Mouse (Mus musculus): ENCODE results near the gene Pdgfb. TPM values are rescaled to one million over a fixed set of nuclear protein-coding genes. Genes with fewer than 3 reads are reported as not detected.

Gene Pdgfb
- total RNA-seq, 1 experiment = 9.5 TPM

- DNase-seq (ENCODE audit: low read depth, low spot score) = no peak
- Histone ChIP-seq H3K27ac (ENCODE audit: insufficient read depth, low read depth, low read length, poor library complexity, severe bottlenecking) (no peak overlapping the region), H3K4me1 (ENCODE audit: control insufficient read depth in 2 of 2, insufficient read depth in 2 of 2, low read length in 2 of 2, poor library complexity in 1 of 2) (peaks cover 2 to 16% of the 10 kb centered on the region in 2 experiments; a peak in 2 of 4 replicates), H3K4me3 (ENCODE audit: insufficient read depth in 1 of 2, low read depth in 1 of 2, low read length in 2 of 2, poor library complexity in 1 of 2, severe bottlenecking in 1 of 2) (no peak overlapping the region), H3K9me3 (ENCODE audit: control insufficient read depth, insufficient read depth, low read depth, low read length) (no peaks in the 10 kb centered on the region), H3K9ac (ENCODE audit: insufficient read depth, low read depth, low read length, poor library complexity, severe bottlenecking) (no peak overlapping the region), H3K36me3 (ENCODE audit: control insufficient read depth, insufficient read depth, low read length, poor library complexity, severe bottlenecking) (no peaks in the 10 kb centered on the region)
- in situ Hi-C loops (cut with MboI; ENCODE audit: low sequenced_read_pairs in 2 of 2, unreplicated experiment in 2 of 2) = loop anchor here in 1 of 2 experiments (10.0 to 25.0 kb wide), 2 partner anchors 116 to 298 kb away; no protein-coding TSS in a partner anchor
- TF ChIP-seq ZNF384 (IDR thresholded peaks at IDR 0.05; ENCODE audit: low read depth, low read length) = no peak
- no peak for TF ChIP-seq MAFK (IDR thresholded peaks at IDR 0.05; ENCODE audit: insufficient read depth, low read depth, low read length)
- TF ChIP-seq CHD2 (IDR thresholded peaks at IDR 0.05; ENCODE audit: low read depth, low read length) = no peak
- no peak for TF ChIP-seq HCFC1 (IDR thresholded peaks at IDR 0.05; ENCODE audit: borderline replicate concordance, insufficient read depth, low read length)
- no peak for TF ChIP-seq ZC3H11A (IDR thresholded peaks at IDR 0.05; ENCODE audit: borderline replicate concordance, low read depth, low read length)
Measured at GRCm38 (mm10) chr15:80060356-80061070, 45.7 kb upstream of the Pdgfb start.

- Histone ChIP-seq H3K9me3 (ENCODE audit: control insufficient read depth, insufficient read depth, low read depth, low read length) (no peaks in the 10 kb centered on the region), H3K4me3 (ENCODE audit: insufficient read depth in 1 of 2, low read depth in 1 of 2, low read length in 2 of 2, poor library complexity in 1 of 2, severe bottlenecking in 1 of 2) (no peak overlapping the region), H3K27ac (ENCODE audit: insufficient read depth, low read depth, low read length, poor library complexity, severe bottlenecking) (no peak overlapping the region), H3K4me1 (ENCODE audit: control insufficient read depth in 2 of 2, insufficient read depth in 2 of 2, low read length in 2 of 2, poor library complexity in 1 of 2) (peaks cover 0 to 14% of the 10 kb centered on the region in 2 experiments; a peak in 2 of 4 replicates), H3K36me3 (ENCODE audit: control insufficient read depth, insufficient read depth, low read length, poor library complexity, severe bottlenecking) (no peaks in the 10 kb centered on the region), H3K9ac (ENCODE audit: insufficient read depth, low read depth, low read length, poor library complexity, severe bottlenecking) (no peak overlapping the region)
- TF ChIP-seq ZNF384 (IDR thresholded peaks at IDR 0.05; ENCODE audit: low read depth, low read length) (no peak), CHD2 (IDR thresholded peaks at IDR 0.05; ENCODE audit: low read depth, low read length) (no peak), MAFK (IDR thresholded peaks at IDR 0.05; ENCODE audit: insufficient read depth, low read depth, low read length) (no peak)
- in situ Hi-C loops (cut with MboI; ENCODE audit: low sequenced_read_pairs in 2 of 2, unreplicated experiment in 2 of 2) = loop anchor here in 1 of 2 experiments (10.0 to 25.0 kb wide), 2 partner anchors 115 to 297 kb away; no protein-coding TSS in a partner anchor
- DNase-seq (ENCODE audit: low read depth, low spot score) = no peak
Measured at GRCm38 (mm10) chr15:80059606-80060005, 44.8 kb upstream of the Pdgfb start.

- no peak overlapping the region for H3K4me3 ChIP-seq (ENCODE audit: insufficient read depth in 1 of 2, low read depth in 1 of 2, low read length in 2 of 2, poor library complexity in 1 of 2, severe bottlenecking in 1 of 2)
- H3K36me3 ChIP-seq (ENCODE audit: control insufficient read depth, insufficient read depth, low read length, poor library complexity, severe bottlenecking) = no peaks in the 10 kb centered on the region
- H3K27ac ChIP-seq (ENCODE audit: insufficient read depth, low read depth, low read length, poor library complexity, severe bottlenecking) = no peak overlapping the region
- no peaks in the 10 kb centered on the region for H3K9me3 ChIP-seq (ENCODE audit: control insufficient read depth, insufficient read depth, low read depth, low read length)
- TF ChIP-seq MAFK (IDR thresholded peaks at IDR 0.05; ENCODE audit: insufficient read depth, low read depth, low read length) (no peak), ZC3H11A (IDR thresholded peaks at IDR 0.05; ENCODE audit: borderline replicate concordance, low read depth, low read length) (no peak), ZNF384 (IDR thresholded peaks at IDR 0.05; ENCODE audit: low read depth, low read length) (no peak), HCFC1 (IDR thresholded peaks at IDR 0.05; ENCODE audit: borderline replicate concordance, insufficient read depth, low read length) (no peak), CHD2 (IDR thresholded peaks at IDR 0.05; ENCODE audit: low read depth, low read length) (no peak)
- DNase-seq (ENCODE audit: low read depth, low spot score) = no peak
- in situ Hi-C loops (cut with MboI; ENCODE audit: low sequenced_read_pairs in 2 of 2, unreplicated experiment in 2 of 2) = loop anchor here in 1 of 2 experiments (25.0 kb wide), 1 partner anchor 296 kb away; no protein-coding TSS in a partner anchor
- H3K9ac ChIP-seq (ENCODE audit: insufficient read depth, low read depth, low read length, poor library complexity, severe bottlenecking) = no peak overlapping the region
- H3K4me1 ChIP-seq (ENCODE audit: control insufficient read depth in 2 of 2, insufficient read depth in 2 of 2, low read length in 2 of 2, poor library complexity in 1 of 2) = peaks cover 0 to 15% of the 10 kb centered on the region in 2 experiments; a peak in 2 of 4 replicates
Measured at GRCm38 (mm10) chr15:80058151-80058550, 43.4 kb upstream of the Pdgfb start.

GRCm38 (mm10) chr15:80054034-80054710, 39.4 kb upstream of the Pdgfb start:
- Histone ChIP-seq H3K36me3 (ENCODE audit: control insufficient read depth, insufficient read depth, low read length, poor library complexity, severe bottlenecking) (no peaks in the 10 kb centered on the region), H3K4me3 (ENCODE audit: insufficient read depth in 1 of 2, low read depth in 1 of 2, low read length in 2 of 2, poor library complexity in 1 of 2, severe bottlenecking in 1 of 2) (no peak overlapping the region), H3K9ac (ENCODE audit: insufficient read depth, low read depth, low read length, poor library complexity, severe bottlenecking) (no peak overlapping the region), H3K9me3 (ENCODE audit: control insufficient read depth, insufficient read depth, low read depth, low read length) (no peaks in the 10 kb centered on the region), H3K27ac (ENCODE audit: insufficient read depth, low read depth, low read length, poor library complexity, severe bottlenecking) (no peak overlapping the region), H3K4me1 (ENCODE audit: control insufficient read depth in 2 of 2, insufficient read depth in 2 of 2, low read length in 2 of 2, poor library complexity in 1 of 2) (peaks cover 0 to 12% of the 10 kb centered on the region in 2 experiments; a peak in 1 of 4 replicates)
- DNase-seq (ENCODE audit: low read depth, low spot score) = no peak
- in situ Hi-C loops (cut with MboI; ENCODE audit: low sequenced_read_pairs in 2 of 2, unreplicated experiment in 2 of 2) = loop anchor here in 1 of 2 experiments (25.0 kb wide), 1 partner anchor 292 kb away; no protein-coding TSS in a partner anchor
- no peak for TF ChIP-seq CHD2 (IDR thresholded peaks at IDR 0.05; ENCODE audit: low read depth, low read length)
- TF ChIP-seq ZC3H11A (IDR thresholded peaks at IDR 0.05; ENCODE audit: borderline replicate concordance, low read depth, low read length) = no peak
- no peak for TF ChIP-seq ZNF384 (IDR thresholded peaks at IDR 0.05; ENCODE audit: low read depth, low read length)
- no peak for TF ChIP-seq MAFK (IDR thresholded peaks at IDR 0.05; ENCODE audit: insufficient read depth, low read depth, low read length)
- no peak for TF ChIP-seq HCFC1 (IDR thresholded peaks at IDR 0.05; ENCODE audit: borderline replicate concordance, insufficient read depth, low read length)

Data from ES-E14 (cell line).